Mouse (Mus musculus) hindbrain, postnatal 0 days (tissue): ENCODE measurements around the gene 1700011L22Rik. TPM values are rescaled to one million over a fixed set of nuclear protein-coding genes. Genes with fewer than 3 reads are reported as not detected.

ENCODE experiments used
- ATAC-seq: fragments of 200-750 bp; cut with Nextera tagmentation; 2 replicates; pipeline ENCODE4 v1.8.0; 2017; ENCODE audit warnings: mild to moderate bottlenecking, moderate TSS enrichment, moderate library complexity
- DNase-seq: peaks from one replicate; pipeline ENCODE4 v3.0.0-alpha.2; 2015; ENCODE audit warnings: low spot score
- H3K27ac ChIP-seq: fragments of 300-500 bp; sonication (generic); 2 replicates; pipeline ENCODE4 v1.5.1; 2014; ENCODE audit warnings: mild to moderate bottlenecking
- H3K27me3 ChIP-seq: fragments of 300-500 bp; sonication (generic); 2 replicates; pipeline ENCODE4 v1.6.1; 2014; ENCODE audit warnings: low read length, mixed read lengths; ENCODE audit not compliant: insufficient read depth
- H3K36me3 ChIP-seq: fragments of 300-500 bp; sonication (generic); 2 replicates; pipeline ENCODE4 v1.6.1; 2014; ENCODE audit warnings: low read length, mixed read lengths; ENCODE audit not compliant: insufficient read depth
- H3K4me1 ChIP-seq: fragments of 300-500 bp; sonication (generic); 2 replicates; pipeline ENCODE4 v1.6.1; 2014; ENCODE audit warnings: antibody characterized with exemption, low read length, mixed read lengths; ENCODE audit not compliant: insufficient read depth
- H3K4me2 ChIP-seq: fragments of 300-500 bp; sonication (generic); 2 replicates; pipeline ENCODE4 v1.6.1; 2014; ENCODE audit warnings: low read depth, mild to moderate bottlenecking, low read length, moderate library complexity, mixed read lengths
- H3K4me3 ChIP-seq: fragments of 300-500 bp; sonication (generic); 2 replicates; pipeline ENCODE4 v1.5.1; 2014; ENCODE audit warnings: low read length
- H3K9ac ChIP-seq: fragments of 300-500 bp; sonication (generic); replicated peaks from 2 replicates; pipeline ENCODE4 v1.6.1; 2014; ENCODE audit warnings: mild to moderate bottlenecking, low read length, moderate library complexity, mixed read lengths
- H3K9me3 ChIP-seq: fragments of 300-500 bp; sonication (generic); 2 replicates; pipeline ENCODE4 v1.6.1; 2016; ENCODE audit warnings: low read length, mixed read lengths
- CTCF ChIP-seq: IDR thresholded peaks from 2 replicates; pipeline ENCODE4 v1.5.1; 2016; ENCODE audit warnings: antibody characterized with exemption, control low read depth, low read depth
- WGBS: fragments of 180-500 bp; shearing (Covaris S2); extraction: QIAGEN DNeasy Blood & Tissue Kit; methylation state at CpG from one replicate; pipeline ENCODE4 v1.1.7; 2014; 5-methylcytosine and 5-hydroxymethylcytosine counted together
- polyA plus RNA-seq: library from polyadenylated mRNA; unstranded; fragments of >200 nt; fragmentation: Nextera tagmentation; extraction: Ambion mirVana; gene quantifications from 2 replicates; pipeline ENCODE4 v1.2.1, GENCODE M21; 2015
- total RNA-seq: library from RNA; depleted of rRNA; stranded (reverse); fragments of >200 nt; gene quantifications from 2 replicates; pipeline ENCODE4 v1.2.3, GENCODE M21; 2014

1700011L22Rik gene
- total and polyA plus RNA-seq, 2 experiments from 2014 or later, result 0.25 TPM; not detected in 1

GRCm38 (mm10) chr8:79190071-79190470, 58.3 kb downstream of the 1700011L22Rik start:
- no peaks in the 10 kb centered on the region for H3K27me3 ChIP-seq
- DNase-seq, result no peak
- H3K9ac ChIP-seq, result no peak overlapping the region
- H3K9me3 ChIP-seq, result no peaks in the 10 kb centered on the region
- no peak for ATAC-seq
- TF ChIP-seq CTCF, result no peak
- WGBS, result 87% methylated on average over 10 of the region's 10 CpGs
- H3K4me1 ChIP-seq, result no peaks in the 10 kb centered on the region
- H3K4me2 ChIP-seq, result no peak overlapping the region
- no peak overlapping the region for H3K27ac ChIP-seq
- H3K4me3 ChIP-seq, result no peak overlapping the region
- peaks cover 16% of the 10 kb centered on the region for H3K36me3 ChIP-seq

GRCm38 (mm10) chr8:79185488-79185887, 62.9 kb downstream of the 1700011L22Rik start:
- H3K4me2 ChIP-seq, result no peak overlapping the region
- no peaks in the 10 kb centered on the region for H3K27me3 ChIP-seq
- H3K27ac ChIP-seq, result no peak overlapping the region
- H3K4me1 ChIP-seq, result no peaks in the 10 kb centered on the region
- no peak for ATAC-seq
- H3K9me3 ChIP-seq, result no peaks in the 10 kb centered on the region
- WGBS, result 89% methylated on average over 7 of the region's 7 CpGs
- TF ChIP-seq CTCF, result no peak
- H3K4me3 ChIP-seq, result no peak overlapping the region
- H3K9ac ChIP-seq, result no peak overlapping the region
- peaks cover 12% of the 10 kb centered on the region for H3K36me3 ChIP-seq
- DNase-seq, result no peak

- Histone ChIP-seq H3K27ac (no peak overlapping the region), H3K4me1 (no peaks in the 10 kb centered on the region), H3K36me3 (peaks cover 10% of the 10 kb centered on the region), H3K9me3 (no peaks in the 10 kb centered on the region), H3K27me3 (no peaks in the 10 kb centered on the region), H3K4me2 (no peak overlapping the region), H3K4me3 (no peak overlapping the region), H3K9ac (no peak overlapping the region)
- TF ChIP-seq CTCF, result no peak
- DNase-seq, result no peak
- 70% methylated on average over 6 of the region's 6 CpGs for WGBS
- ATAC-seq, result peak; percentile 28; the same call in 1 of the 2 replicates
Measured at GRCm38 (mm10) chr8:79179678-79180077, 68.7 kb downstream of the 1700011L22Rik start.

DNA sequence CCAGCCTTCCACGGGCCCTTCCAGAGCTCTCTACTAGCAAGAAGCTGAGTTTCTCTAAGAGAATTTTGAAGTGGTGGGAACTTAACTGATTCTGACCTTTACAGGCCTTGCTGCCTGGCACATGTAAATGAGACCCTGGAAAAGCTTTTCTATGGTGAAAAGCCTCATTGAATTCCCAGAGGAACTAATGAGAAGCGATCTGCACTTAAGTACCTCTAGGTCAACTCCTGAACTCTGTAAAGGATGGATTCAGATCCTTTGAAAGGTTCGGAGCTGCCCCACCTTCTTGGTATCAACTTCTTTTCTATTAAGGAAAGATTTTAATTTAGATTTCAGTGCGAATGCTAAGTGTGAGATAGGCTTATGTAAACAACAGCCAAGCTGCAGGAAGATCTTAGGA, 72.4 kb downstream of the 1700011L22Rik start:
- no peak for DNase-seq

DNA sequence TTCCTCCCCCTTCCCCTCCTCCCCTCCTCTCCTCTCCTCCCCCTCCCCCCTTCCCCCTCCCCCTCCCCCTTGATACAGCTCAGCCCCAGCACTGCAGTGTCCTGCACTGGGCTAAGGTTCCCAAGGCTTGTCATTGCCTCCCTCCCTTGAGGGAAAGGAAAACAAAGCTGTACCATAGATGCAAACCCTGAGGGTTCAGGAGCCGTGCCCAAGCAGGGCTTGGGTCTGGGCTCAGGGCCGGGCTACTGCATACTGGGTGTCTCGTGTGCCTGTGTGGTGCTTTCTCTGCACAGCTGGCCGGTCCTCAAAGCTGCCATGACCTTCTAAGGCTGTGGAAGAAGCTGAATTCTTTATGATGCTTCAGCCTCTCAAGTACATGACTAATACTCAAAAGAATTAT, 74.8 kb downstream of the 1700011L22Rik start:
- Histone ChIP-seq H3K27me3 (no peaks in the 10 kb centered on the region), H3K4me2 (no peak overlapping the region), H3K36me3 (no peaks in the 10 kb centered on the region), H3K9ac (no peak overlapping the region), H3K4me1 (0 out of 2 replicates have a peak, but pooled peaks cover 2% of the 10 kb centered on the region), H3K4me3 (no peak overlapping the region), H3K27ac (no peak overlapping the region), H3K9me3 (no peaks in the 10 kb centered on the region)
- WGBS, result 60% methylated on average over 4 of the region's 4 CpGs
- peak; percentile 51; the same call in 1 of the 2 replicates for ATAC-seq
- no peak for TF ChIP-seq CTCF
- DNase-seq, result no peak

More for the DNA sequence above, 72.4 kb downstream of the 1700011L22Rik start:
- H3K4me2 ChIP-seq, result no peak overlapping the region
- no peak for TF ChIP-seq CTCF
- H3K9me3 ChIP-seq, result no peaks in the 10 kb centered on the region
- H3K4me1 ChIP-seq, result 0 out of 2 replicates have a peak, but pooled peaks cover 2% of the 10 kb centered on the region
- 63% methylated on average over 4 of the region's 4 CpGs for WGBS
- H3K4me3 ChIP-seq, result no peak overlapping the region
- no peaks in the 10 kb centered on the region for H3K27me3 ChIP-seq
- no peak overlapping the region for H3K27ac ChIP-seq
- H3K9ac ChIP-seq, result no peak overlapping the region
- no peak for ATAC-seq
- H3K36me3 ChIP-seq, result peaks cover 7% of the 10 kb centered on the region

DNA sequence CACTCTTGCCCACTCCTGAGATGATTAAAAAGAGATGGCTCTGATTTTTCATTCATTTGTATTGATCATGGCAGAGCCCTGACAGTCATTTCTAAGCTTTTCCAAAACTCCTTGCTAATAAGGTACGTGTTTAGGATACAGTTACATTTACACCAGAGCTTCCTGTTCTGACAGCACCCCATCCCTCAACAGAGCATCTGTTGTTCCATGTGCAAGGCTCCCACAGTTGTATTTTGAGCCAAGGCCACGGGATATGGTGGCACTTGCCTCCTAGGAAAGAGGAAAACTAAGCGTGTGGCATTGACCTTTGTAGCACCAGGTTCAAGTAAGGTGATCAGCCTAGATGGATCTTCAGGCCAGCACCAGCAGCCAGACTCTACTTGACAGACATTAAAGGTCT, 83.1 kb downstream of the 1700011L22Rik start:
- no peak for TF ChIP-seq CTCF
- Histone ChIP-seq H3K27ac (no peak overlapping the region), H3K4me1 (0 out of 2 replicates have a peak, but pooled peaks cover 3% of the 10 kb centered on the region), H3K4me2 (no peak overlapping the region), H3K4me3 (no peak overlapping the region), H3K9ac (no peak overlapping the region), H3K36me3 (no peaks in the 10 kb centered on the region), H3K27me3 (no peaks in the 10 kb centered on the region), H3K9me3 (no peaks in the 10 kb centered on the region)
- ATAC-seq (no peak), DNase-seq (no peak)
- 83% methylated on average over 3 of the region's 3 CpGs for WGBS

DNA sequence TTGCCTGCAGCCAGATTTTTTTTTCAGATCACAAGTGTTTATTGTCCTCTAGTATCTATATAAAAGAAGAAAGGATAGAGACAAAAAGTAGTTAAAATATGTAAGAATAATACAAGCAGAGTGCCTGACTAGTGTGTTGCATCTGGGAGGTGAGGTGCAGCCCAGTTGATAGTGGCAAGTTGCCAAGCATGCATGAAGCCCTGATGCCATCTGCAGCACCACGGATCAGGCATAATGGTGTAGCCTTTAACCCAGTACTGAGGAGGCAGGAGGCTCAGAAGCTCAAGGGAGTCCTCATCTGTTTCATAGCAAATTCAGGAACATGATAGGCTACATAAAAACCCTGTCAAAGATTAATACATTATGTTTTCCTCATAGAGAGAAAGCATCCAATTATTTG, 84.0 kb downstream of the 1700011L22Rik start:
- Histone ChIP-seq H3K27me3 (no peaks in the 10 kb centered on the region), H3K4me3 (no peak overlapping the region), H3K9me3 (no peaks in the 10 kb centered on the region), H3K27ac (no peak overlapping the region), H3K36me3 (no peaks in the 10 kb centered on the region), H3K4me1 (0 out of 2 replicates have a peak, but pooled peaks cover 3% of the 10 kb centered on the region), H3K4me2 (no peak overlapping the region), H3K9ac (no peak overlapping the region)
- 10% methylated on average over 1 of the region's 1 CpGs for WGBS
- no peak for TF ChIP-seq CTCF
- no peak for ATAC-seq
- peak; percentile 50 for DNase-seq
